Mouse (Mus musculus) granulocyte monocyte progenitor cell, adult 5-6 weeks (primary cell): ENCODE results near the gene Actn3. TPM values are rescaled to one million over a fixed set of nuclear protein-coding genes. Genes with fewer than 3 reads are reported as not detected.
A peak's percentile ranks its signal among the peaks of the same experiment; 100 is the strongest.

Experiments
- ATAC-seq: replicated peaks from 2 replicates; pipeline ENCODE4 v1.8.0; 2016; ENCODE audit warnings: mild to moderate bottlenecking, moderate TSS enrichment, inconsistent platforms; ENCODE audit not compliant: poor library complexity, severe bottlenecking
- total RNA-seq, 2 experiments: library from RNA; stranded (forward) in 1 of 2; stranded (reverse) in 1 of 2; fragments of 200-712, 200-1000 nt in 1 of 2; fragments of >200 nt in 1 of 2; fragmentation: Nextera tagmentation in 1 of 2; gene quantifications; 2 replicates each; pipeline ENCODE4 v1.2.3; 2014 to 2017

Gene Actn3
- total RNA-seq, 2 experiments from 2014 or later, result 1.2 TPM; not detected in 1

- ATAC-seq, result peak; percentile 66
Observed at GRCm38 (mm10) chr19:4865147-4865546, 12.6 kb downstream of the Actn3 start.

- ATAC-seq, result no peak
Observed at GRCm38 (mm10) chr19:4863048-4863447, 14.7 kb downstream of the Actn3 start.

GRCm38 (mm10) chr19:4859081-4859480, 18.6 kb downstream of the Actn3 start:
- ATAC-seq, result no peak

- ATAC-seq, result no peak
Observed at GRCm38 (mm10) chr19:4855951-4856350, 21.8 kb downstream of the Actn3 start.

GRCm38 (mm10) chr19:4855470-4855820, 22.3 kb downstream of the Actn3 start:
- no peak for ATAC-seq

- peak; percentile 88 for ATAC-seq
Observed at GRCm38 (mm10) chr19:4854552-4855469, 22.9 kb downstream of the Actn3 start, which contains the start of gene Ctsf. Gene Ctsf (plus strand): TSS chr19:4855130.

- no peak for ATAC-seq
Observed at GRCm38 (mm10) chr19:4850281-4850680, 27.4 kb downstream of the Actn3 start.

GRCm38 (mm10) chr19:4849800-4850199, 27.9 kb downstream of the Actn3 start:
- no peak for ATAC-seq

- ATAC-seq, result peak; percentile 46; the same call in 1 of the 2 replicates
Observed at GRCm38 (mm10) chr19:4847490-4847889, 30.2 kb downstream of the Actn3 start.

GRCm38 (mm10) chr19:4845846-4846245, 31.9 kb downstream of the Actn3 start:
- ATAC-seq, result no peak

GRCm38 (mm10) chr19:4842611-4843010, 35.1 kb downstream of the Actn3 start:
- no peak for ATAC-seq

- no peak for ATAC-seq
Observed at GRCm38 (mm10) chr19:4840848-4841247, 36.9 kb downstream of the Actn3 start.

GRCm38 (mm10) chr19:4839149-4839548, 38.6 kb downstream of the Actn3 start, which contains the start of the genes Ccs and Ccdc87:
Gene Ccs (minus strand): TSS chr19:4839332.
Gene Ccdc87 (plus strand): TSS chr19:4839366.
- ATAC-seq, result peak; percentile 96

GRCm38 (mm10) chr19:4838526-4839140, 39.1 kb downstream of the Actn3 start:
- no peak for ATAC-seq

- ATAC-seq, result no peak
Observed at GRCm38 (mm10) chr19:4837049-4837448, 40.7 kb downstream of the Actn3 start.

GRCm38 (mm10) chr19:4836096-4836495, 41.6 kb downstream of the Actn3 start:
- no peak for ATAC-seq

GRCm38 (mm10) chr19:4833977-4834376, 43.7 kb downstream of the Actn3 start:
- ATAC-seq, result no peak

- no peak for ATAC-seq
Observed at GRCm38 (mm10) chr19:4829156-4829555, 48.6 kb downstream of the Actn3 start.

- ATAC-seq, result no peak
Observed at GRCm38 (mm10) chr19:4828444-4829114, 49.1 kb downstream of the Actn3 start.

- ATAC-seq, result no peak
Observed at GRCm38 (mm10) chr19:4820678-4821303, 56.9 kb downstream of the Actn3 start.
